ENCODE assay signal across 22 mouse cellular contexts in genomic region chr9:31901781-31902180, GRCm38 (mm10). TPM values are rescaled to one million over a fixed set of nuclear protein-coding genes. Genes with fewer than 3 reads are reported as not detected.
"Had no signal": no experiment of that assay in that cellular context is flagged by ENCODE, and none has a peak within 500 bp of the region (broad histone marks: within the 10 kb centered on the region; RNA-seq: fewer than 3 reads in every experiment).

No protein-coding gene starts in this region.

- DNase-seq: kidney, adult 9 months; kidney, postnatal 14 days; kidney, postnatal 4 days; liver, embryonic 13.5 days; lung, adult 2 months; lung, postnatal 14 days; lung, postnatal 4 days; midbrain, embryonic 14.5 days; right cerebral cortex, postnatal 25 days; spleen, adult 18-20 months; thymus, postnatal 25 days had no signal

- H3K9me3 ChIP-seq: liver, embryonic 13.5 days; neural tube, embryonic 12.5 days; neural tube, embryonic 15.5 days; stomach, embryonic 15.5 days had no signal

- H3K27me3 ChIP-seq: liver, embryonic 13.5 days; neural tube, embryonic 12.5 days; neural tube, embryonic 15.5 days; stomach, embryonic 15.5 days had no signal

- H3K27ac ChIP-seq: left cerebral cortex, adult 2 months; liver, embryonic 13.5 days; neural tube, embryonic 12.5 days; neural tube, embryonic 15.5 days; stomach, embryonic 15.5 days had no signal

- H3K4me3 ChIP-seq: left cerebral cortex, adult 2 months; liver, embryonic 13.5 days; neural tube, embryonic 12.5 days; neural tube, embryonic 15.5 days; stomach, embryonic 15.5 days had no signal

- H3K36me3 ChIP-seq: liver, embryonic 13.5 days; neural tube, embryonic 12.5 days; neural tube, embryonic 15.5 days; stomach, embryonic 15.5 days had no signal

- H3K9ac ChIP-seq: liver, embryonic 13.5 days; neural tube, embryonic 12.5 days; neural tube, embryonic 15.5 days; stomach, embryonic 15.5 days had no signal

- H3K4me2 ChIP-seq: liver, embryonic 13.5 days; midbrain, embryonic 11.5 days; neural tube, embryonic 12.5 days; neural tube, embryonic 15.5 days; stomach, embryonic 15.5 days had no signal

- H3K4me1 ChIP-seq: liver, embryonic 13.5 days; neural tube, embryonic 12.5 days; neural tube, embryonic 15.5 days; stomach, embryonic 15.5 days had no signal

RNA-seq across cellular contexts. Expression of gene Barx2, which starts 11.5 kb away (rescaled TPM):
- total RNA-seq: megakaryocyte progenitor cell, adult 5-6 weeks; megakaryocyte-erythroid progenitor cell, adult 5-6 weeks had no signal
- polyA plus RNA-seq: kidney, embryonic 16.5 days; liver, adult 2 months; liver, embryonic 13.5 days; liver, embryonic 16.5 days; lung, embryonic 16.5 days; midbrain, embryonic 11.5 days had no signal
